Mouse (Mus musculus) left cerebral cortex, adult 8-10 months (tissue): ENCODE data around the gene Slc22a21. TPM values are rescaled to one million over a fixed set of nuclear protein-coding genes. Genes with fewer than 3 reads are reported as not detected.
"Not testable (repeated sequence)": the region's sequence is repeated elsewhere in the genome, so short reads cannot be mapped to it uniquely, and the experiment has no call there.

Experiments used
- DNase-seq, 2 experiments: peaks; one replicate each; pipeline ENCODE4 v3.0.0; 2022; ENCODE audit warnings: low spot score in 2 of 2
- total RNA-seq, 4 experiments: library from RNA; stranded (reverse); gene quantifications; 2 replicates each; pipeline ENCODE4 v1.2.4; 2022

Gene Slc22a21
- total RNA-seq, 4 experiments from 2014 or later, result 1.7 to 3.0 (median 1.7) TPM

DNA sequence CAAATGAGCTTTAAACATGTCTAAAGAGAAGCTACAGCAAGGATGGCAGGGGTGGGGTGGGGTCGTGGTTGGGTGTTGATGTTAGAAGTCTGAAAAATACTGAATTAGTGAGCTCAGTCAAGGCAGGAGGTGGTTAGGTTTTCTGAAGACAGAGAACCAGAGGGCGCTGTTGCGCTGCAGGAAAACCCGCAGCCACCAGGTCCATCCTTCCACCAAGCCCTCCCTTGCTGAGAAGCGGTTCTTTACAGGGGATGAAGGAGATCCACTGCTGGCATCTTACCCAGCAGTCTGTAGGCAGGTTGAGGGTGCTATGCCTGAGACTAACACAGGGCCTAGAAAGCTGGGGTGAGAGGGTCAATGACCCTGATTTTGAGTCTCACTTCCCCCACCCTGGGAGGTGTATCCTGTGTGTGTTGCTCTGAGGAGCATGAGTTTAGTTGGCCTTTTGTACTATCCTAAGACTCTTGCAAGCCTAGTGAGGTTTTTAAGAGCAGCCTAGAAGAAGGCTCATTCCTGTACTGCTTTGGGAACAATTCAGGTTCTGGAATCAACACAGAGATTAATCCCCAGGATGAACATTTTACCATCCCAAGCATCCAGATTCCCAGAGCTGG lies 22.1 kb upstream of the Slc22a21 start:
- DNase-seq, result peak in 1 of 2 experiments; percentile 39

DNA sequence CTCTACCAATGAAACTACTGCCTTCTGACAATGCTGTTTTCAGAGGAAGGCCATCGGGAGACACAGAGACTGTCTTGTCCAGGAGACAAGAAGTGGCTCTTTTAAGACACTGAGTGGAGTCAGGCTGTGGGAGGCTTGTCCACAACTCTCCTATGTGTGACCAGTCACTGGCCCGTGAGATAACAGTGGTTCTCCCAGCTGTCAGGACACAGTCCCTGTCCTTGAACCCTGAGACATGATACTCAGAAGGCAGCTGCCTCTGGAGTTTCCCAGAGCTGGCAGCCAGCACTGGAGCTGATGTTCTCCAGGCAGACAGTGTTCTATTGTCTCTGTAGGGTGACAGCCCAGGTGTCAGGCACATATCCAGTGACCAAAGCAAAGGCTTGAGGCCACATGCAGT lies 17.5 kb upstream of the Slc22a21 start:
- no peak for DNase-seq

DNA sequence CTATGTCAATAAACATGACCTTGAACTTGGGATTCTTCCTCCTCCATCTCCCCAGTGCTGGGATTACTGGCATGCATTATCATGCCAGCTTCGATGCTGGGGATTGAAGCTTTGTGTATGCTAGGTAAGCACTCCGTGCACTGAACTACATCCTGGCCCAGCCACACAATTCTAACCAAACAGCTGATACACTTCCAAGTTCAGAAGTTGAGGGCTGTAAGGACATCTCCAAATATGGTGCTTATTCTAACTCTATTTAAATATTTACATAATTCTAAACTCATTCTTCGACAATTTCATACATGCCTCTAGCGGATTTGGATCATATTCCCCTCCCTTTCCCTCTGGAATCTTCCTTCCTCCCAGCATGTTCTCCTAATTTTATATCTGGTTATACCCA lies 12.1 kb upstream of the Slc22a21 start:
- no peak for DNase-seq

DNA sequence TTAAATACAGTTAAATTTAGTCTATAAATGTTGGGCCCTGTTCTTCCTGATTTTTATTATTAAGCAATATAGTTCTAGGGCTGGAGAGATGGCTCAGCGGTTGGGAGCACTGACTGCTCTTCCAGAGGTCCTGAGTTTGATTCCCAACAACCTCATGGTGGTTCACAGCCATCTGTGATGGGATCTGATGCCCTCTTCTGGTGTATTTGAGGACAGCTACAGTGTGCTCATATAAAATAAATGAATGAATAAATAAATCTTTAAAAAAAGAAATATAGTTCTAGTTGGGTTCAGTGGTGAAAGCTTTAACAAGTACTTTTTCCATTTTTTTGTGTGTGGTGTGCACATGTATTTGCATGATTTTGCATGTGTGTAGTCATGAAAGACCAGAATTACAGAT lies 9.1 kb upstream of the Slc22a21 start:
- no peak for DNase-seq

DNA sequence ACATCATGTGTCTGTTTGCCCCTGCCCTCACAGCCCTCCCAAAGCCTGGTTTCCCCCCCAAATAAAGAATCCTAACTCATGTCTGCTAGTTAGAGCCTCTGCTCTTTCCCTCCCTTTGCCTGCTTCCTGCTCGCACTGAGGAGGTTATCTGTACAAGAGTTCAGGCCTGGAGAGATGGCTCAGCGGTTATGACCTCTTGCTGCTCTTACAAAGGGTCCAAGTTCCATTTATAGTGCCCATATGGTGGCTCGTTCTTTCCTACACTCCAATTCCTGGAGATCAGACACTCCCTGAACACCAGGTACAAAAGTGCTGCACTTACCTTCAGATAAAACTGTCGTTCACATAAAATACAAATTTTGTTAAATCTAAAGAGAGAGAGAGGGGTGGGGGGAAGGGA lies 7.9 kb upstream of the Slc22a21 start:
- DNase-seq, result no peak

DNA sequence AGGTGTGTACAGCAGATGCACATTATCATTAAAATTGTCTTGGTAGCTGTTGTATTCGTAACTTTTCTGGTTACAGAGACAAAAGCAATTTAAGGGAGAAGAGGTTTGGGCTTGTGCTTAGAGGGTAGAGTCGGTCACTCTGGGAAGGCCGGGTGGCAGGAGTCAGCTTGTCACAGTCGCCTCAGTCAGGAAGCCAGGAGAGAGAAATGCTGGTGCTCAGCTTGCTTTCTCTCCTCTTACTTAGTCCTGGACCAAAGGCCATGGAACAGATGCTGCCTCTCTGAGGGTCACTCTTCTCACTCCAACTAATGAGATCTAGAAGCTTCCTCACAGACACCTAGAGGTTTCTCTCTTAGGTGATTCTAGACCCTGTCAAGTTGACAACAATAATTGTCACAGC lies 1.3 kb upstream of the Slc22a21 start:
- DNase-seq, result no peak

DNA sequence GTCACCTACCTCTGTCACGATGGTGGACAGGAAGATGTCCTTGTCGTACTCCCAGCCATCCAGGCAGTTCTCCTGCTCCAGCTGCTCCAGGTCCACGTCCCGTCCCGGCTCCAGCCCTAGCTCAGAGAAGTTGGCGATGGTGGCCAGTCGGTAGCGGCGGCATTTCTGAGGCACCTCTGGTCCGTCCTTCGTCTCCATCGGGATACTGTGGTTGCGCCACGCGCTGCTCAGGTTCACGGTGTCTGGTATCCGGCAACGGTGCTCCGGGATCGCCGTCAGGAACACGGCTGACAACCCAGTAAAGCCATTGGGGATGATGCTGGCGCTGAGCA lies 710 bp downstream of the Slc22a21 start:
- DNase-seq, result not testable (repeated sequence)

DNA sequence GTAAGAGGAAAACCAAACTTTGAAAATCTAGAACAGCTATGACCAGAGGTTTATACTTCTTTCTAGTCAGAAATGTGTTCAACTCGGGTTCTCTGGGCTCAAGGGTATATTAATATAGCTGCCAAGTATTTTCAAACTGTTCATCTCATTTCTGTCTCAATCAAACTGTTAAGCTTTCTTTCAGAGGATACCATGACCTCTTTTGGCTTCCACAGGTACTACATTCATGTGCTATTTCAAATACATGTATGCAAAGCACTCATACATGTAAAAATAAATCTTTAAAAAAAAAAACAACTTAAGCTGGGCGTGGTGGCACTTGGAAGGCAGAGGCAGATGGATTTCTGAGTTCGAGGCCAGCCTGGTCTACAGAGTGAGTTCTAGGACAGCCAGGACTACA lies 2.5 kb downstream of the Slc22a21 start:
- DNase-seq, result no peak

DNA sequence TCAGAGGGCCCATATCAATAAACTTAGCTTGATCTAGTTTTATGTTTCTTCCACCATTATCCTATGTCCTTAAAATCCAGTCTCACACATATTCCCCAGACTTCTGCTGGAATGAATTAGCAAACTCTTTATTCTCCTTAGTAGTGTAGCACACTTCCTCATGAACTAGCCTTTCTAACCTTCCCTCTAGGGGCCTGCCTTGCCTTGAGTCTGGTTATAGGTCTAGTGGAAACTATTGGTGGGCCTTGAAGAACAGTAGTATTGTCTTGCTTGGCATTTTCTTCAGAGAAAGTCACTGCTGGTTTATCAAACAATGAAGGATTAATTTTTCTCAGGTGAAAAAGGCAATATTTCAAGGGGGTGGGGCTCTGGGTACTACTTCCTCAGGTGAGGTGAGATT lies 4.6 kb downstream of the Slc22a21 start:
- no peak for DNase-seq

DNA sequence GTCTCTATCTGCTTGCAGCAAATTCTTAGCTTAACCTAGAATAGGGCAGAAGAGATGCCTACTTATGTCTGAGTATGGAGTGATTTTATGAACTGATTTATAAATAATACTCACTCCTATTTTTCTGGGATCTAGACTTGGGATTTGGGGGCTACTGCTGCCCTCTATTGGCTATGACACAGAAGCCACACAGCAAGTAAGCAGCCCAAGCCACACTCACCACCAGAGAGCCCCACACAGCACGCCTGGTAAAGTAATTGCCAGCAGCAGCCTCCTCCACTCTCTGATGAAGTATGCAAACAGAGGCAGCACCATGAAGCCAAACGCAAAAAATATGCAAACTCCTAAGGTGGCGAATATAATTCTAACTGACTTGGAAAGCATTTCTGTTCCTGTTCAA lies 21.1 kb downstream of the Slc22a21 start:
- no peak for DNase-seq

DNA sequence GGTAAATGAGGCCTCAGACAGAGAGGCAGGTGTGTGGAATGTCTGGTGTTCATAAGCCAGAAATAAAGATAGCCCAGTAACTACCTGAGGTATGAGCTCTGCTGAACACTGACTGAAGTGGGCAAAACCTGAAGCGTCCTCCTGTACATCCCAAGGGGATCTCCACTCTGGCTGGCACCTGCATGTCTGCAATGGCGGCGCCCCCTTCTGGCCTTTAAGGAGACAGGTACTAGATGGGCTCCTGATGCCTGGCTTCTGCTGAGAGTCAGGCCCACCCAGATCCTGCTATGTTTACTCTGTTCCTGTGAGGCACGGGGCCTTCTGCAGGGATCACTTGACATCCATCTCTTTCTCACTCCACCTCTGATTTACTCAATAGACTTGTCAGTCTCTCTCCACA lies 22.0 kb downstream of the Slc22a21 start:
- DNase-seq, result not testable (repeated sequence)

DNA sequence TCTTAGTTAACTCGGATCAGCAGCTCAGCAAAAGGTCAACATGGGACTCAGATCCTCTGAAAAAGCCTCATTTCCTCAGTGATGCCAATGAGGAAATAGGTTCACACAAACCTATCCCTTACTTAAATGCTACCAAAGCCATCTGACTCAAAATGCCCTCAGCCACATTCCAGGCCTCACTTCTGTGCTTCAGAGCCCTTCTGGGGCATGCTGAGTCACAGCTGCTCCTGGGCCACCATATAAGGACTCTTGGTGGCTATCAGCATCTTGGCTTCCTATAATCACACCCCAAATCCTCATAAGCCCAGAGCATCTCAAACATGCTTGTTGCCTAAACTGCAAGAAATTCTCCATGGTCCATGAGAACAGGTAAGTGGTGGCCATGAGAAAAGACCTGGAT lies 23.5 kb downstream of the Slc22a21 start:
- no peak for DNase-seq

DNA sequence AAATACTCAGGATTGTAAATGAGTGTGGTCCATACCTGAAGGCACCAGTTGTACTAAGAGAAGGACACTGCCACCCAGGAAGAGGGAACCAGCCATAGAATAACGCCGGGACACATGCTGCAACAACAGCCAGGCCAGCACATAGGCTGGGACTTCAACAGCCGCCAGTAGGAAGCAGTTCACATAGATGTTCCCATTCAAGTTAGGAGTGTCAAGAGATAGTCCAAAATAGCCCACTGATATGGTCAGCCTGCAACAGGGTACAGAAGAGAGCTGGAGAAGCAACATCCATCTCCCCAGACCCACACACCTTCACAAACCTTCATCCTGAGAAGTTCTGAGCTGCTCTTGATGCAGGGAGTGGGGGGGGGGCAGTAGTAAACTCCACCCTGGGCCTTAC lies 25.5 kb downstream of the Slc22a21 start:
- DNase-seq, result no peak

DNA sequence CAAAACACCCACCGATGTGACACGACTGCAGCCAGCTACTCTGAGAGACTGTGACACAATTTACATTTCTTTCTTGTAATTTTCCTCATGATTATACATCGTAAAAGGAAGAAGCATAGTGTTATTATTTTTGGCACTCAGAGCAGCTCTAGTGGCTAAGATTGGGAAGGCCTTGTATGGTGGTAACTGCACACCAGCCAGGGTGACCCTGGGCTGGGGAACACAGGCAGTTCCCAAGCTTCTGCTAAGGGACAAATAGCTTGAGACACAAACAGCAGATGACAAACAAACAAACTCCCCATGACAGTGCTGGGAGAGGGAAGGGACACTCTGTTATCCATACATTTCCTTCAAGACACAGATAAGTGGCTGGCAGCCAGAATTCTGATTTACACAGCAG lies 30.0 kb downstream of the Slc22a21 start:
- DNase-seq, result not testable (repeated sequence)

DNA sequence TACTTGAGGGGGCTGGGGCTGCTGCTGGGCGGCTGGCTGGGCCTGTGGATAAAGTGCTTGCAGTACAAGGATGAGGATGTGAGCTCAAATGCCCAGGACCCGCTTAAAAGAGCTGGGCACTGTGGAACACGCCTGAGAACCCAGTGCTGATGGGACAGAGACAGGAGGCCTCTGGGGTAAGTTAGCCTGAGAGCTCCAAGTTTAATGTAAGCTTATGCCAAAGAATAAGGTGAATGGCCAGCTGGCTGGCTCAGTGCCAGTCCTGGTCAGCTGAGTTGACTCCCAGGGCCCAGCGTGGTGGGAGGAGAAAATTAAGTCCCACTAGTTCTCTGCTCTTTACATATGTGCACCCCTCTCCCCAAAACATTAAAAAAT lies 48.2 kb downstream of the Slc22a21 start:
- not testable (repeated sequence) for DNase-seq

DNA sequence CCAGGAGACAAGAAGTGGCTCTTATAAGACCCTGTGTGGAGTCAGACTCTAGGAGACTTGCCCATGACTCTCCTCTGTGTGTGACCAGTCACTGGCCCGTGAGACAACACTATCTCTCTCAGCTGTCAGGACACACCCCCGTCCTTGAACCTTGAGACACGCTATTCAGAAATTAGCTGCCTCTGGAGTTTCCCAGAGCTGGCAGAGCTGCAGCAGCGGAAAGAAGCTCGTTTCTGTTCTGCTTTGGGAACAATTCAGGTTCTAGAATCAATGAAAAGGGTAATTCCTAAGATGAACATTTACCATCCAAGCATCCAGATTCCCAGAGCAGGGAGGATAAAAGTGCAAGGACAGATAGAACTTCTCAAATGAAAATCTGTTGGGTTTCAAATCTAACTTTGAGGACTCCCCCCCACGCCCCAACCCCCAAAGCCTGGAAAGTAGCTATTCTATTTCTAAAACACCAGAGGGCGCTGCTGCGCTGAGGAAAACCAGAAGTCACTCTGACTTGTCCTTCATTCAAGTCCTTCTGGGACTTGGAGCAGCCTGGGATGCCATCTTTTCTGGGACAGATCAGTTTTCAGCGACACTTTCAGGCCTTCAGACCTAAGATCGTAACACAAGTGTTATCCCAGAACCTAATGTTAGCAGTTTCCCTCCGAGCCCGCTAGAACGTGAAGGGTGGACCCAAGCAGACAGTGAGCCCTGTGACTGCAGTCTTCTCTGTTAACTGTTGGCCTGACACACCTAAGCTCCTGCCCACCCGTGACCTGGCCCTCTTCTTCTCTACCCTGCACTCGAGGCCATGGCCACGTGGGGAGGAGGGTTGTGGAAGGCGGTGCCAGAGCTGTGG lies 48.8 kb downstream of the Slc22a21 start:
- peak; percentile 7 to 31 for DNase-seq

DNA sequence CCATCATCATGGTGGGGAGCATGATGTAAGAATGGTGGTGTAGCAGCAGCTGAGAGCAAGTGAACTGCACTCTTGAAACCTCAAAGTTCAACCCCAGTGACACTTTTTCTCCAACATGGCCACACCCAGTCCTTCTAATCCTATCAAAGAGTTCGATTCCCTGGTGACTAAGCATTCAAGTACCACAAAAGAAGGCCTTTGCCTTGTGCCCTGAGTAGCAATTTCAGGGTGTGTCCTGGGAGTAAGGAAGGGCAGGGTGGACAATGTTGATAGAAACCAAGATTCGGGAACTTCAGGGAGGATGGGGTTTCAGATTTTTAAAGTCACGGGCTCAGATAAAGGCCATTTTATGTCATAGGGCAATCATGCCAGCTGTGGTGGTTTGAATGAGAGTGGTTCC lies 50.4 kb downstream of the Slc22a21 start:
- DNase-seq, result no peak

DNA sequence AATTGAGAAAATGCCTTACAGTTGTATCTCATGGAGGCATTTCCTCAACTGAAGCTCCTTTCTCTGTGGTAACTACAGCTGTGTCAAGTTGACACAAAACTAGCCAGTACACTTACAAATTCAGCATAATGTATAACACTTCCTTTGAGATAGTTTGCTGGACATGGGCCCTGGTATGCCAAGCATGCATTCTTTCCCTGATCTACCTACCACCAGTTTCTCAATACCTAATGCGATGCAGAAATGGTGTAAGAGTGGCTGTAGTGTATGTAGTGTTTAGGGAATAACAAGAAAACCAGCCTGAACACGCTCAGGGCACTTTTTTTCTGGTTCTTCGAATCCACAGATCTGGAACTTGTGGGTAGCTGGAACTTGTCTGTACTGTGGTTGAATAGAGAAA lies 51.5 kb downstream of the Slc22a21 start:
- no peak for DNase-seq

DNA sequence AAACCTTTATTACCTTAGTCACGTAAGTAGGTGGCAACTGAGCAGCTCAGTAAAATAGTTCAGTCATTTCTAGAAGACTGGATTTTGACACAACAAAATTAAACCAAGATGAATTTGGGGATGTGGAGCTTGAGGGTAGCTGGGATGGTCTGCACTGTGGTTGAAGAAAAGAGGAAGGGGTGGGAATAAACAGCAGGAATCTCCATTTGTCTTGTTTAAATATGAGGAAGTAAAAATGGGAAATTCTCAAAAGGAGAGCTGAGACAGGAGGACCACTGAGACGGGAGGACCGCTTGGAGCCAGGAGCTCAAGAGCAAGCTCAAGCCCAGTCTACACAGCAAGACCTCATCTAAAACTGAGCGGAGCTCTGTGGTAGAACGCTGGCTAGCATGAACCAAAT lies 53.8 kb downstream of the Slc22a21 start:
- DNase-seq, result no peak

DNA sequence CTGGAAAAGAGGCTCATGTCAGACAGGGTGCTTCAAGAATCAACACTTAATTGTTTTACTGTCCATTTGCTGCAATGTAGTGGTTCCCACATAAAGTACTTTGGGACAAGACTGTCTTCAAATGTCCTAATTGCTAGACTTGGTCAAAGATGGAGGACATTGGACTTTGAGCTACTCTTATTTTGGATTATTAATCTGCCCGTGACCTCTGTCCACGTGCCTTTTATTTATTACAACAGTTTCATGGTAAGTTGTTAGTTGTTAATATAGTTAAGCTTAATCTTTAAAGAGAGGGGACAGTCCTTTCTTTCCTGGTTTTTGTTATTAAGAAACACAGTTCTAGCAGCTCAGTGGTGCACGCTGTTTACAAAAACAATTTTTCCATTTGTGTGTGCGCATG lies 61.3 kb downstream of the Slc22a21 start:
- DNase-seq, result no peak

DNA sequence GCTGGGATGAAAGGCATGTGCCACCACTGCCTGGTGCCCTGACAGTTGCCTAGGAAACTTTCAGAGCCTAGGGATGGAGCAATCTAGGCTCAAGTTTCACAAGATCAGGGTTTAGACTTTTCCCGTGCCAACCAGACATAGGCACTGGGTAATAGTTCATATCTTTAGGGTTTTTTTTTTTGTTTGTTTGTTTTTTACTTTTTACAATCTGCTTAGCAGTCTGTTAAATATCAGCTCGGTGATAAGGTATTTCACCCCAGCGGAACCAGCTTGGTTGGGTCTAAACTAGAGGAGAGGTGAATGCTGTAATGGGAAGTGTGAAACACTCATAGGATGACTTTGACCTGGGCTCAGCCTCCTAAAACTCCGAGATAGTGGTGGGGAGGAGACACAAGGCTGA lies 69.1 kb downstream of the Slc22a21 start:
- no peak for DNase-seq

DNA sequence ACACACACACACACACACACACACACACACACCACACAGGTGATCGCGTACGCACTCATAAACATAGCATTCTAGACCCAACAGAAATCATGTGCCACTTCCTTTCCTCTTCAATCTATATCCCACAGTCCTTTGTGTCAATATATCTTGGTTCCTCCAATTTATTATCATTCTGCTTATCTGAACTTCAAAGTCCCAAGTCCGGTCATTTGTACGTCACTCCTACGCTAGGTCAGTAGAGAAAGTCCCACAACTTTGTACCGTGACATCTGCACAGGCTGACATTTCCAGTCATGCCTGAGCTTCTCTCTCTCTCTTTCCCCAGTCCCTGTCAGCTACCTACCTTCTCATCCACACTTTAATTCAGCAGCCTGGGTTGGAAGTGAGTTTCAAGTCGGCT lies 71.4 kb downstream of the Slc22a21 start:
- no peak for DNase-seq

DNA sequence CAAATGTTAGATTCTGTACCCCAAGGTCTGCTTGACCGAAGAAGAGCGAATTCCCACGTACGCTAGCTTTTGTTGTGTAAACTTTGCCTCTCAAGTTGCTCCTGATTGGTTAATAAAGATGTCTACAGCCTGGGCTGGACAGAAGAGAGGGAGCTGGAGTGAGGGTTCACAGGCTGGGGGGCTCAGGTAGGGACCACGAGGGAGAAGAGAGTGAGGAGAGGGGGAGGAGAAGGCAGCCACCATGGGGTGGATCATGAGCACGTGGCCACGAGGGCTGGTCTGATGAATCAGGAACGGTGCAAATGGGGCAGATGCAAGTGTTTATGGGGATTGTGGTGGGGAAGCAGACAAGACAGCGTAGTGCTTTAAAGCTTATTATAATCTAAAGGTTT lies 75.6 kb downstream of the Slc22a21 start:
- no peak for DNase-seq
